16 mouse cellular contexts compared by ENCODE assay signal in genomic region chr2:128445443-128445842, GRCm38 (mm10).
DNase-seq lines count a peak whose midpoint lies in the region; ATAC-seq and TF ChIP-seq lines count a peak whose summit lies in the region.
"Had no signal": no experiment of that assay in that cellular context is flagged by ENCODE, and none has a peak within 500 bp of the region (broad histone marks: within the 10 kb centered on the region; RNA-seq: fewer than 3 reads in every experiment).

No protein-coding gene starts in this region.

- DNase-seq in lung, postnatal 0 days (ENCODE audit: low spot score) = peak; percentile 44
- DNase-seq in lung, postnatal 10 days = no peak
- no peak for DNase-seq in ovary, postnatal 36 days (ENCODE audit: low spot score)
- DNase-seq in gastrocnemius, postnatal 14 days = no peak
- DNase-seq in spleen, postnatal 14 days (ENCODE audit: low spot score in 2 of 2) = no peak
- DNase-seq: adrenal gland, postnatal 25 days; cerebellum, adult 11 months; cerebellum, adult 8-10 months; cerebellum, postnatal 14 days; gastrocnemius, postnatal 10 days; heart, postnatal 36 days had no signal

- H3K4me3 ChIP-seq in lung, postnatal 0 days (ENCODE audit: low read depth, low read length) = no peak overlapping the region
- H3K4me3 ChIP-seq in bone marrow macrophage, adult 2 months (ENCODE audit: insufficient read depth, low read length) = no peak overlapping the region
- H3K4me3 ChIP-seq: embryonic facial prominence, embryonic 12.5 days; forebrain, embryonic 12.5 days; heart, embryonic 12.5 days had no signal

- no peaks in the 10 kb centered on the region; the same call in 1 of the 2 replicates for H3K4me1 ChIP-seq in lung, postnatal 0 days (ENCODE audit: insufficient read depth, low read depth, low read length)
- H3K4me1 ChIP-seq in bone marrow macrophage, adult 2 months (ENCODE audit: control insufficient read depth, insufficient read depth, low read length) = peaks cover 34% of the 10 kb centered on the region
- H3K4me1 ChIP-seq: embryonic facial prominence, embryonic 12.5 days; forebrain, embryonic 12.5 days; heart, embryonic 12.5 days had no signal

- no peak for TF ChIP-seq EP300 in lung, postnatal 0 days (IDR thresholded peaks at IDR 0.05)

- H3K27me3 ChIP-seq in lung, postnatal 0 days (replicated peaks; ENCODE audit: insufficient read depth, low read length) = no peaks in the 10 kb centered on the region
- H3K27me3 ChIP-seq: embryonic facial prominence, embryonic 12.5 days; forebrain, embryonic 12.5 days; heart, embryonic 12.5 days had no signal

- H3K27ac ChIP-seq in lung, postnatal 0 days (ENCODE audit: low read length) = no peak overlapping the region
- peak overlapping the region; percentile 9; the same call in 1 of the 2 replicates for H3K27ac ChIP-seq in bone marrow macrophage, adult 2 months (ENCODE audit: insufficient read depth, low read depth, low read length)
- H3K27ac ChIP-seq: embryonic facial prominence, embryonic 12.5 days; forebrain, embryonic 12.5 days had no signal

- no peak for TF ChIP-seq CTCF in lung, postnatal 0 days (IDR thresholded peaks at IDR 0.05)
- no peak; the same call in 1 of the 2 replicates for TF ChIP-seq CTCF in bone marrow macrophage, adult 2 months (IDR thresholded peaks at IDR 0.05; ENCODE audit: low read depth, low read length)

- no peak overlapping the region for H3K4me2 ChIP-seq in lung, postnatal 0 days (replicated peaks; ENCODE audit: low read depth, low read length)
- H3K4me2 ChIP-seq: embryonic facial prominence, embryonic 12.5 days; forebrain, embryonic 12.5 days; heart, embryonic 12.5 days had no signal

- ATAC-seq in lung, postnatal 0 days = 0 out of 2 replicates have a peak, but pooled peaks have one; percentile 17
- peak; percentile 95 for ATAC-seq in megakaryocyte, adult 5-6 weeks (ENCODE audit: poor library complexity, severe bottlenecking)

- intact Hi-C loops in gastrocnemius, postnatal 14 days (cut with DNase I; ENCODE audit: low total_unique reads) = no loop called here

- no peak for TF ChIP-seq POLR2A in bone marrow macrophage, adult 2 months (IDR thresholded peaks at IDR 0.05; ENCODE audit: borderline replicate concordance, low read depth, low read length)

- 88% methylated on average over 5 of the region's 5 CpGs for WGBS in lung, postnatal 0 days

- H3K36me3 ChIP-seq in lung, postnatal 0 days (ENCODE audit: insufficient read depth, low read length) = no peaks in the 10 kb centered on the region
- H3K36me3 ChIP-seq: embryonic facial prominence, embryonic 12.5 days; forebrain, embryonic 12.5 days; heart, embryonic 12.5 days had no signal

- H3K9ac ChIP-seq in lung, postnatal 0 days (replicated peaks; ENCODE audit: low read depth) = no peak overlapping the region
- H3K9ac ChIP-seq: embryonic facial prominence, embryonic 12.5 days; forebrain, embryonic 12.5 days; heart, embryonic 12.5 days had no signal

- no peaks in the 10 kb centered on the region for H3K9me3 ChIP-seq in lung, postnatal 0 days (ENCODE audit: low read length)
- H3K9me3 ChIP-seq: embryonic facial prominence, embryonic 12.5 days; forebrain, embryonic 12.5 days; heart, embryonic 12.5 days had no signal
